17 mouse cellular contexts compared by ENCODE assay signal in genomic region chr10:93227921-93228320, GRCm38 (mm10).
DNase-seq lines count a peak whose midpoint lies in the region; ATAC-seq and TF ChIP-seq lines count a peak whose summit lies in the region.
"Had no signal": no experiment of that assay in that cellular context is flagged by ENCODE, and none has a peak within 500 bp of the region (broad histone marks: within the 10 kb centered on the region; RNA-seq: fewer than 3 reads in every experiment).

No protein-coding gene starts in this region.

- DNase-seq in gastrocnemius, adult 2 months: no peak
- no peak for DNase-seq in gastrocnemius, postnatal 36 days
- DNase-seq in lung, postnatal 25 days (ENCODE audit: low spot score): no peak
- DNase-seq in thymus, postnatal 14 days: peak; percentile 47
- no peak for DNase-seq in embryo, embryonic 11 days
- no peak for DNase-seq in embryo, embryonic 9.5 days (ENCODE audit: extremely low spot score)
- DNase-seq: adrenal gland, postnatal 25 days; B cell, adult 2 months; cerebellum, adult 11 months; gastrocnemius, postnatal 10 days; layer of hippocampus, postnatal 36 days; lung, postnatal 4 days had no signal

- H3K27me3 ChIP-seq in lung, embryonic 15.5 days: no peaks in the 10 kb centered on the region
- H3K27me3 ChIP-seq: forebrain, embryonic 12.5 days had no signal

- 50% methylated on average over 8 of the region's 8 CpGs for WGBS in lung, embryonic 15.5 days

- intact Hi-C loops in gastrocnemius, adult 2 months (cut with DNase I): no loop called here
- intact Hi-C loops in gastrocnemius, postnatal 36 days (cut with DNase I): no loop called here

- H3K4me2 ChIP-seq in lung, embryonic 15.5 days: no peak overlapping the region
- H3K4me2 ChIP-seq: forebrain, embryonic 12.5 days had no signal

- H3K9ac ChIP-seq in lung, embryonic 15.5 days: no peak overlapping the region
- H3K9ac ChIP-seq: forebrain, embryonic 12.5 days had no signal

- no peak for TF ChIP-seq CTCF in gastrocnemius, adult 2 months (IDR thresholded peaks at IDR 0.05)

- peaks cover 6% of the 10 kb centered on the region for H3K4me1 ChIP-seq in lung, embryonic 15.5 days
- H3K4me1 ChIP-seq: forebrain, embryonic 12.5 days had no signal

- no peak overlapping the region for H3K4me3 ChIP-seq in gastrocnemius, adult 2 months
- H3K4me3 ChIP-seq in lung, embryonic 15.5 days: no peak overlapping the region
- H3K4me3 ChIP-seq: forebrain, embryonic 12.5 days had no signal

- peaks cover 25% of the 10 kb centered on the region for H3K36me3 ChIP-seq in lung, embryonic 15.5 days

- ATAC-seq in lung, embryonic 15.5 days (ENCODE audit: borderline replicate concordance, extremely low read depth, low FRiP score, low TSS enrichment): no peak
- peak; percentile 89 for ATAC-seq in activated CD4-positive, CD25-positive, alpha-beta regulatory T cell, adult 4 months
- ATAC-seq: hindbrain, embryonic 16.5 days had no signal

- H3K27ac ChIP-seq in gastrocnemius, adult 2 months: peak overlapping the region; percentile 35
- H3K27ac ChIP-seq in lung, embryonic 15.5 days: 0 out of 2 replicates have a peak overlapping the region, but pooled peaks have one; percentile 15
- H3K27ac ChIP-seq: forebrain, embryonic 12.5 days; kidney, postnatal 0 days had no signal

- H3K9me3 ChIP-seq in lung, embryonic 15.5 days: no peaks in the 10 kb centered on the region
- H3K9me3 ChIP-seq: forebrain, embryonic 12.5 days had no signal
